Mouse (Mus musculus) intestine, embryonic 14.5 days (tissue): ENCODE data around the gene Bcl11b. TPM values are rescaled to one million over a fixed set of nuclear protein-coding genes. Genes with fewer than 3 reads are reported as not detected.
A peak's percentile ranks its signal among the peaks of the same experiment; 100 is the strongest.

Source experiments
- ATAC-seq: fragments of 200-750 bp; cut with Nextera tagmentation; replicated peaks from 2 replicates; pipeline ENCODE4 v1.8.0; 2017; ENCODE audit warnings: low read depth, moderate number of reproducible peaks, moderate TSS enrichment, moderate library complexity; ENCODE audit not compliant: low FRiP score, low TSS enrichment
- DNase-seq: peaks from one replicate; pipeline ENCODE4 v3.0.0-alpha.2; 2018; ENCODE audit warnings: low spot score
- H3K27ac ChIP-seq: fragments of 300-500 bp; sonication (generic); 2 replicates; pipeline ENCODE4 v1.5.1; 2014; ENCODE audit warnings: low read depth, mild to moderate bottlenecking, control low read depth
- H3K27me3 ChIP-seq: fragments of 300-500 bp; sonication (generic); replicated peaks from 2 replicates; pipeline ENCODE4 v1.6.1; 2014; ENCODE audit warnings: low read length, control low read depth; ENCODE audit not compliant: control insufficient read depth, insufficient read depth
- H3K36me3 ChIP-seq: fragments of 300-500 bp; sonication (generic); 2 replicates; pipeline ENCODE4 v1.6.1; 2014; ENCODE audit warnings: low read length, control low read depth; ENCODE audit not compliant: control insufficient read depth, insufficient read depth
- H3K4me1 ChIP-seq: fragments of 300-500 bp; sonication (generic); replicated peaks from 2 replicates; pipeline ENCODE4 v1.6.1; 2014; ENCODE audit warnings: low read length, control low read depth, mixed read lengths; ENCODE audit not compliant: control insufficient read depth, insufficient read depth
- H3K4me2 ChIP-seq: fragments of 300-500 bp; sonication (generic); 2 replicates; pipeline ENCODE4 v1.6.1; 2014; ENCODE audit warnings: low read length
- H3K4me3 ChIP-seq: fragments of 300-500 bp; sonication (generic); 2 replicates; pipeline ENCODE4 v1.5.1; 2014; ENCODE audit warnings: low read depth, low read length, control low read depth, mixed read lengths
- H3K9ac ChIP-seq: fragments of 300-500 bp; sonication (generic); 2 replicates; pipeline ENCODE4 v1.6.1; 2014; ENCODE audit warnings: mild to moderate bottlenecking, low read length
- H3K9me3 ChIP-seq: fragments of 300-500 bp; sonication (generic); 2 replicates; pipeline ENCODE4 v1.6.1; 2016; ENCODE audit warnings: low read length, control low read depth; ENCODE audit not compliant: control insufficient read depth
- WGBS: fragments of 180-500 bp; shearing (Covaris S2); extraction: QIAGEN DNeasy Blood & Tissue Kit; methylation state at CpG from one replicate; pipeline ENCODE4 v1.1.7; 2014; 5-methylcytosine and 5-hydroxymethylcytosine counted together
- polyA plus RNA-seq: library from polyadenylated mRNA; unstranded; fragments of >200 nt; fragmentation: Nextera tagmentation; extraction: Ambion mirVana; gene quantifications from 2 replicates; pipeline ENCODE4 v1.2.1, GENCODE M21; 2014

Bcl11b gene
- polyA plus RNA-seq, 1 experiment from 2014 or later: 8.8 TPM

GRCm38 (mm10) chr12:108012003-108012402, 8.6 kb upstream of the Bcl11b start:
- Histone ChIP-seq H3K4me1 (no peaks in the 10 kb centered on the region), H3K27ac (no peak overlapping the region), H3K27me3 (0 out of 2 replicates have a peak, but pooled peaks cover 3% of the 10 kb centered on the region), H3K9me3 (no peaks in the 10 kb centered on the region), H3K9ac (no peak overlapping the region), H3K4me2 (no peak overlapping the region), H3K36me3 (no peaks in the 10 kb centered on the region), H3K4me3 (no peak overlapping the region)
- ATAC-seq (no peak), DNase-seq (no peak)
- WGBS: 84% methylated on average over 12 of the region's 12 CpGs

GRCm38 (mm10) chr12:108010346-108010745, 6.9 kb upstream of the Bcl11b start:
- Histone ChIP-seq H3K27me3 (peaks cover 5% of the 10 kb centered on the region; the same call in 1 of the 2 replicates), H3K9me3 (no peaks in the 10 kb centered on the region), H3K27ac (no peak overlapping the region), H3K9ac (no peak overlapping the region), H3K36me3 (no peaks in the 10 kb centered on the region), H3K4me1 (peaks cover 5% of the 10 kb centered on the region; the same call in 1 of the 2 replicates), H3K4me2 (no peak overlapping the region), H3K4me3 (no peak overlapping the region)
- WGBS: 77% methylated on average over 11 of the region's 11 CpGs
- no peak for ATAC-seq
- DNase-seq: no peak

DNA sequence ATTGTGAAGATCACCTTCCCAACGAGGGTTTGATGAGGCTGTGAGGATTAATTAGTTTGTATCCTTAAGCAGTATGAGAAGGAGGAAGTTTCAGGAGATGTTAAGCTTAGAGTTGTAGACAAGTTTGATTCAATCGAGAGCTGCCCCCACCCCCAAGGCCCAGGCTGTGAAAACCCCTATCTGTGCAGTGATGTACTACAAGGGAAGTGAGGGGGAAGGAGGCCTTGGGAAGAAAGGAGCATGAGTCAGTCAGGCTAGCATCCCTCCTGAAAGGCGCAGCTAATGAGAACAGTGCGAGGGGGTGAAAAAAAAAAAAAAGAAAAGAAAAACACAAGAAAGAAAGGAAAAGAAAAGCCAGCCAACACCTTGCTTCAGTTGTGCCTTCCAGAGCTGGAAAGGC, 5.8 kb upstream of the Bcl11b start:
- 51% methylated on average over 4 of the region's 4 CpGs for WGBS
- Histone ChIP-seq H3K36me3 (no peaks in the 10 kb centered on the region), H3K27me3 (peaks cover 15% of the 10 kb centered on the region; the same call in 1 of the 2 replicates), H3K27ac (no peak overlapping the region), H3K9ac (no peak overlapping the region), H3K4me2 (no peak overlapping the region), H3K4me3 (no peak overlapping the region), H3K9me3 (no peaks in the 10 kb centered on the region), H3K4me1 (peaks cover 15% of the 10 kb centered on the region; the same call in 1 of the 2 replicates)
- DNase-seq (no peak), ATAC-seq (no peak)

DNA sequence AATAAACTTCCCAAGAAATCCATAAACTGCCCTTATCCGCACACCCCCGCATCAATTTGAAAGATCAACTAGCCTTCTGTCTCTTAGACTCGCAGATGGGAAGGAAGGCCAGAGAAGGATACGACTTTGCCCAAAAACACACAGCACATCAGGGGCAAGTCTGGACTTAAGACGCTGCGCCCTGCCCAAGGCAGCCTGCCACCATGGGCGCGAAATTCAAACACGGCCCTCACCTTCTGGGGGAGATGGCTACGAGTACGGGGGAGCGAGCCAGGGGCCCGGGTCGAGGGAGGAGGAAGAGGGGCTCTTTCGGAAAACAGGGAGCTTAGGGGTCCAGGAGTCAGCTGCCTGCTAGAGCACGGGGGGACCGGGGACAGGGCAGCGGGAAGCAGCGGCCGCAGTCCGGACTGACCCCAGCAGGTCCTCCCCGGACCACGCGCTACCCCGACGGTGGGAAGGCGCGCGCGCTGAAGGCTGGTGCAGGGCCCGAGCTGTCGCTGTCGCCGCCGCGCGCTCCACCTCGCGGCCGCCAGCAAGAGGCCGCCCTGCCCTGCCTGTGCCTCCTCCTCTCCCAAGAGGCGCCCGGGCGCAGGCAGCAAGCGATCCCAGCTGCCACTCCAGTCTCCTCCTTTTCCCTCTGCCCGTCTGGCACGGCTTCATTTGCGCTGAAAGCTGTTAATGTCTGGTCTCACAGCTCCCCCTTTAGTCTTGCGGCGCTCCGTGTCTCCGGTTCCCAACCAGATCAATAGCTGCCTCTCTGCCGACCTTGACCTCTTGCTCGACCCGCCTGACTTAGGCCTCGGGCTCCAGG, 2.6 kb upstream of the Bcl11b start:
- H3K4me1 ChIP-seq: peaks cover 16% of the 10 kb centered on the region; the same call in 1 of the 2 replicates
- no peaks in the 10 kb centered on the region for H3K9me3 ChIP-seq
- 0 out of 2 replicates have a peak overlapping the region, but pooled peaks have one; percentile 25 for H3K9ac ChIP-seq
- no peaks in the 10 kb centered on the region for H3K36me3 ChIP-seq
- 1% methylated on average over 54 of the region's 56 CpGs for WGBS
- H3K4me2 ChIP-seq: peak overlapping the region; percentile 93
- H3K27ac ChIP-seq: peak overlapping the region; percentile 64; the same call in 1 of the 2 replicates
- H3K4me3 ChIP-seq: peak overlapping the region; percentile 74
- peak; percentile 52 for ATAC-seq
- peak; percentile 85 for DNase-seq
- peaks cover 18% of the 10 kb centered on the region; the same call in 1 of the 2 replicates for H3K27me3 ChIP-seq

DNA sequence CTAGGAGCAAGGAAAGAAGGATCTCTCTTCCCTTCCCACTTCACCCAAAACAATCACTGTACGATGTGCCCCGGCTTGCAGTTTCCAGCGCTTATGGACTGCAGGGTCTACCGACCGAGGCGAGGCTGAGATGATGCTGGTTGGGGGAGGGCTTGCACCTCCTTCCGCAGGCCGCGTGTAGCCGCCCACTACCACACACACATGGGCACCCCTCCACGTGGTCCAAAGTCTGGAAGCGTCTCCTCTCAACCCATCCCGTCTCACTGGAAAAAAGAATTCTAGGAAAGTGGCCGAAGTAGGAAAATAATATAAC, 2.0 kb upstream of the Bcl11b start:
- no peaks in the 10 kb centered on the region for H3K9me3 ChIP-seq
- no peaks in the 10 kb centered on the region for H3K36me3 ChIP-seq
- peak overlapping the region; percentile 37; the same call in 1 of the 2 replicates for H3K9ac ChIP-seq
- H3K4me2 ChIP-seq: peak overlapping the region; percentile 93
- ATAC-seq: peak; percentile 29; the same call in 1 of the 2 replicates
- no peak for DNase-seq
- H3K27ac ChIP-seq: peak overlapping the region; percentile 64; the same call in 1 of the 2 replicates
- peaks cover 20% of the 10 kb centered on the region; the same call in 1 of the 2 replicates for H3K4me1 ChIP-seq
- H3K27me3 ChIP-seq: peaks cover 18% of the 10 kb centered on the region; the same call in 1 of the 2 replicates
- H3K4me3 ChIP-seq: peak overlapping the region; percentile 74
- 18% methylated on average over 14 of the region's 14 CpGs for WGBS

DNA sequence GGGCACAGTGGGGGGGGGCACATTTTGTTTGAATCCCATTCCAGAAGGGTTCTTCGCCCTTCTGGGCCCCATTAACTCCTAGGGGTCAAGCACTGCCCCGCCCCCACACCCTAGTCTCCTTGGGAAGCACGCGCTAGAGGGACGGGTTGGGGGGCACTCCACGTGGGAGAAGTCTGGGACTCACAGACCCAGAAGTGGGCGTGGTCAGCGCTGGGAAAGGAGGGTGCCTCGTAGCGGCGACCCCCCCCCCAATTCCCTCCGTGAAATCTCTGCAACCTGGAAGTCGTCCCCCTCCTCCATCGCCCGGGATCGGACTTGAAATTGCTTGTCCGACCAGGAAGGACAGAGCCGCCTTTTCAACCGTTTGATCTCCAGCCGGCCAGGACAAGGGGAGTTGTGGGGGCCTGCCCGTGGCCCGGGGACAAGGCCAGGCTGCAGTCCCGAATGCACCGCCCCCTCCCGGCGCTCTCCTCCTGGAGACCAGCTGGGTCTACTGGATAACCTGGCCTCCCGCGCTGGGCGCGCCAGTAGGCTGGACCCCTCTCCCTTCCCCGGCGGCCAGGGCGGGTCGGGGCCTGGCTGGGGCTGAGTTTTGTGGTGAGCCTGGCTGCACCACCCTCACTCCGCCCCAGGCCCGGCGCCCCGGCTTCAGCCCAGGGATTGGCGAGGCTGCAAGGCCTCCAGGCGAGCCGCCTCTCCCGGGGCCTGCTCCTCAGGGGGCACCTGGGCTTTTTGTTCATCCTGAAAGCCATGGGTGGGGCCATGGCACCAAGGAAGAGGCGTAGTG, 1.5 kb upstream of the Bcl11b start:
- H3K4me3 ChIP-seq: peak overlapping the region; percentile 74
- no peaks in the 10 kb centered on the region for H3K9me3 ChIP-seq
- H3K4me1 ChIP-seq: peaks cover 23% of the 10 kb centered on the region; the same call in 1 of the 2 replicates
- peaks cover 18% of the 10 kb centered on the region; the same call in 1 of the 2 replicates for H3K27me3 ChIP-seq
- peak overlapping the region; percentile 37 for H3K9ac ChIP-seq
- DNase-seq (peak; percentile 76), ATAC-seq (peak; percentile 48)
- H3K4me2 ChIP-seq: peak overlapping the region; percentile 93
- under 1% methylated on average over 43 of the region's 43 CpGs for WGBS
- no peaks in the 10 kb centered on the region for H3K36me3 ChIP-seq
- H3K27ac ChIP-seq: peak overlapping the region; percentile 64

GRCm38 (mm10) chr12:108003928-108004327, 526 bp upstream of the Bcl11b start:
- Histone ChIP-seq H3K4me3 (peak overlapping the region; percentile 74), H3K9ac (peak overlapping the region; percentile 74), H3K4me2 (peak overlapping the region; percentile 93), H3K27ac (peak overlapping the region; percentile 92), H3K4me1 (peaks cover 23% of the 10 kb centered on the region; the same call in 1 of the 2 replicates), H3K27me3 (peaks cover 18% of the 10 kb centered on the region; the same call in 1 of the 2 replicates), H3K9me3 (no peaks in the 10 kb centered on the region), H3K36me3 (no peaks in the 10 kb centered on the region)
- ATAC-seq (peak; percentile 70), DNase-seq (peak; percentile 90)
- WGBS: under 1% methylated on average over 35 of the region's 35 CpGs

DNA sequence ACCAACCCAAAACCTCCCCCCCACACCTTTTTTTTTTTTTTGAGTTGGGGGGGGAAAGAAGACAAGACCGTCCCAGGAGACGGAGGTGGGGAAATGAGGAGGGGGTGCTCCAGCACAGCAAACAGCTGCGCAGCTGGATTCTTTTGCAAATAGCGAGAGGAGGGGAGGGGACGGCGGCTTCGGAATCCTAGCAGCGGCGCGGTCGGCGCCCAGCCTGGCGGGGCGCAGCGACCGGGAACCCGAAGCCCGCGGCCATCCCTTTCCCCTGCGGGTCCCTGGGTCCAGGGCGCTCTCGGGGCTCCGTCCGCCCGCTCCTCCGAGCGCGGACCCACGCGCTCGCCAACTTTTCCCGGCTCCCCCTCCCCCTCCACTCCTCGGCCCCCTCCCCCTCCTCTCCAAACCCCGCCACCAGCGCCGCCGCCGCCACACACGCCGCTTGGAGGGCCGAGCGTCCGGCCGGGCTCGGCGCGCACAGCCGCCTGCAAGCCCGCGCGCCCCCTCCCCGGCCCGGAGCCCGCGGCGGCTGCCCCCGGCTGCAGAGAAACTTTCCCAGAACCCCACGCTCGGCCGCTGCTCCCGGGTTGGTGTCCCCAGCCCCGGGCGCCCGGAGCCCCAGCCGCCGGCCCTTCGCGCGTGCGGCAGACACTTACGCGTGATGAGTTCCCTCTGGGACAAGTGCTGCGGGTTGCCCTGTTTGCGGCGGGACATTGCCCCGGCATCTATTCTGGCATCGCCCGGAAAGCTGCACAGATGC, 789 bp downstream of the Bcl11b start:
- Histone ChIP-seq H3K9ac (peak overlapping the region; percentile 74), H3K4me3 (peak overlapping the region; percentile 74), H3K36me3 (no peaks in the 10 kb centered on the region), H3K27ac (peak overlapping the region; percentile 11; the same call in 1 of the 2 replicates), H3K27me3 (peaks cover 15% of the 10 kb centered on the region; the same call in 1 of the 2 replicates), H3K4me2 (peak overlapping the region; percentile 93), H3K4me1 (peaks cover 32% of the 10 kb centered on the region), H3K9me3 (no peaks in the 10 kb centered on the region)
- DNase-seq (peak; percentile 74), ATAC-seq (no peak)
- WGBS: under 1% methylated on average over 69 of the region's 78 CpGs
